Mouse (Mus musculus): ENCODE results near the gene Tnni3k.
"Not testable (repeated sequence)": the region's sequence is repeated elsewhere in the genome, so short reads cannot be mapped to it uniquely, and the experiment has no call there.

Tnni3k gene

GRCm38 (mm10) chr3:154834373-154834772 is 220.8 kb downstream of the Tnni3k start:
- DNase-seq (ENCODE audit: low spot score in 2 of 2) = no peak

GRCm38 (mm10) chr3:154825739-154826138 is 229.5 kb downstream of the Tnni3k start:
- DNase-seq (ENCODE audit: low spot score in 2 of 2) = no peak

- no peak for DNase-seq (ENCODE audit: low spot score in 2 of 2)
Observed at GRCm38 (mm10) chr3:154824713-154825112, 230.5 kb downstream of the Tnni3k start.

GRCm38 (mm10) chr3:154819684-154820083 is 235.5 kb downstream of the Tnni3k start:
- DNase-seq (ENCODE audit: low spot score in 2 of 2) = not testable (repeated sequence)

- peak; percentile 81 to 84 for DNase-seq (ENCODE audit: low spot score in 2 of 2)
Observed at GRCm38 (mm10) chr3:154817732-154818131, 237.5 kb downstream of the Tnni3k start.

- DNase-seq (ENCODE audit: low spot score in 2 of 2) = peak in 1 of 2 experiments; percentile 40
Observed at GRCm38 (mm10) chr3:154816801-154817625, 238.2 kb downstream of the Tnni3k start.

GRCm38 (mm10) chr3:154816231-154816630 is 239.0 kb downstream of the Tnni3k start:
- DNase-seq (ENCODE audit: low spot score in 2 of 2) = no peak

GRCm38 (mm10) chr3:154815606-154816005 is 239.6 kb downstream of the Tnni3k start:
- no peak for DNase-seq (ENCODE audit: low spot score in 2 of 2)

- DNase-seq (ENCODE audit: low spot score in 2 of 2) = no peak
Observed at GRCm38 (mm10) chr3:154812893-154813292, 242.3 kb downstream of the Tnni3k start.

- no peak for DNase-seq (ENCODE audit: low spot score in 2 of 2)
Observed at GRCm38 (mm10) chr3:154811833-154812232, 243.4 kb downstream of the Tnni3k start.

- DNase-seq (ENCODE audit: low spot score in 2 of 2) = no peak
Observed at GRCm38 (mm10) chr3:154811281-154811680, 243.9 kb downstream of the Tnni3k start.

GRCm38 (mm10) chr3:154810273-154810870 is 244.8 kb downstream of the Tnni3k start:
- DNase-seq (ENCODE audit: low spot score in 2 of 2) = no peak

- peak in 1 of 2 experiments; percentile 44 for DNase-seq (ENCODE audit: low spot score in 2 of 2)
Observed at GRCm38 (mm10) chr3:154806626-154807025, 248.6 kb downstream of the Tnni3k start.

- no peak for DNase-seq (ENCODE audit: low spot score in 2 of 2)
Observed at GRCm38 (mm10) chr3:154800888-154801429, 254.2 kb downstream of the Tnni3k start.

GRCm38 (mm10) chr3:154800454-154800853 is 254.8 kb downstream of the Tnni3k start:
- DNase-seq (ENCODE audit: low spot score in 2 of 2) = no peak

- DNase-seq (ENCODE audit: low spot score in 2 of 2) = no peak
Observed at GRCm38 (mm10) chr3:154798806-154799205, 256.4 kb downstream of the Tnni3k start.

- no peak for DNase-seq (ENCODE audit: low spot score in 2 of 2)
Observed at GRCm38 (mm10) chr3:154793571-154793970, 261.6 kb downstream of the Tnni3k start.

- no peak for DNase-seq (ENCODE audit: low spot score in 2 of 2)
Observed at GRCm38 (mm10) chr3:154787611-154788010, 267.6 kb downstream of the Tnni3k start.

- no peak for DNase-seq (ENCODE audit: low spot score in 2 of 2)
Observed at GRCm38 (mm10) chr3:154786354-154786753, 268.9 kb downstream of the Tnni3k start.

- no peak for DNase-seq (ENCODE audit: low spot score in 2 of 2)
Observed at GRCm38 (mm10) chr3:154778836-154779595, 276.2 kb downstream of the Tnni3k start.

- DNase-seq (ENCODE audit: low spot score in 2 of 2) = no peak
Observed at GRCm38 (mm10) chr3:154771651-154772050, 283.6 kb downstream of the Tnni3k start.

GRCm38 (mm10) chr3:154766321-154766720 is 288.9 kb downstream of the Tnni3k start:
- DNase-seq (ENCODE audit: low spot score in 2 of 2) = no peak
